Mouse (Mus musculus) cerebellum, adult 9-10 months (tissue): ENCODE data around the gene Tsn.

ENCODE experiments used
- DNase-seq: peaks from one replicate; pipeline ENCODE4 v3.0.0; 2022

Gene Tsn

GRCm38 (mm10) chr1:118311622-118312326 lies at the start of gene Tsn:
Gene Tsn (minus strand): TSS chr1:118311739.
- DNase-seq = no peak

GRCm38 (mm10) chr1:118359071-118359761 lies 47.7 kb upstream of the Tsn start:
- DNase-seq = peak; percentile 35

GRCm38 (mm10) chr1:118349922-118350321 lies 38.4 kb upstream of the Tsn start:
- DNase-seq = no peak

- DNase-seq = no peak
These were observed 32.3 kb upstream of the Tsn start for GRCm38 (mm10) chr1:118343649-118344435.

GRCm38 (mm10) chr1:118337921-118338320 lies 26.4 kb upstream of the Tsn start:
- DNase-seq = no peak

GRCm38 (mm10) chr1:118335847-118336246 lies 24.3 kb upstream of the Tsn start:
- DNase-seq = no peak

- no peak for DNase-seq
These were observed 23.5 kb upstream of the Tsn start for GRCm38 (mm10) chr1:118334749-118335713.

- peak; percentile 96 for DNase-seq
These were observed 10.2 kb upstream of the Tsn start, which contains the start of gene Nifk for GRCm38 (mm10) chr1:118321661-118322201. Gene Nifk (plus strand): TSS chr1:118321839.

GRCm38 (mm10) chr1:118320696-118321095 lies 9.2 kb upstream of the Tsn start:
- peak; percentile 55 for DNase-seq

GRCm38 (mm10) chr1:118310780-118311621 lies 538 bp downstream of the Tsn start:
- DNase-seq = peak; percentile 89

GRCm38 (mm10) chr1:118297719-118298118 lies 13.8 kb downstream of the Tsn start:
- DNase-seq = no peak

GRCm38 (mm10) chr1:118296673-118297072 lies 14.9 kb downstream of the Tsn start:
- no peak for DNase-seq

GRCm38 (mm10) chr1:118294826-118295225 lies 16.7 kb downstream of the Tsn start:
- DNase-seq = no peak

GRCm38 (mm10) chr1:118294192-118294591 lies 17.3 kb downstream of the Tsn start:
- no peak for DNase-seq

- DNase-seq = no peak
These were observed 19.2 kb downstream of the Tsn start for GRCm38 (mm10) chr1:118292291-118292690.

GRCm38 (mm10) chr1:118275139-118275538 lies 36.4 kb downstream of the Tsn start:
- no peak for DNase-seq

- no peak for DNase-seq
These were observed 59.6 kb downstream of the Tsn start for GRCm38 (mm10) chr1:118251931-118252330.
